Mouse (Mus musculus) ES-E14 (cell line): ENCODE results near the gene Rora.

Experiments
- CHD2 ChIP-seq: IDR thresholded peaks from 2 replicates; pipeline ENCODE4 v1.6.1; 2014; ENCODE audit warnings: mild to moderate bottlenecking, low read depth, low read length, inconsistent platforms
- HCFC1 ChIP-seq: IDR thresholded peaks from 2 replicates; pipeline ENCODE4 v1.6.1; 2012; ENCODE audit warnings: low read length, inconsistent platforms, borderline replicate concordance; ENCODE audit not compliant: insufficient read depth
- MAFK ChIP-seq: IDR thresholded peaks from 2 replicates; pipeline ENCODE4 v1.6.1; 2014; ENCODE audit warnings: mild to moderate bottlenecking, low read depth, low read length, inconsistent platforms; ENCODE audit not compliant: insufficient read depth
- ZNF384 ChIP-seq: IDR thresholded peaks from 2 replicates; pipeline ENCODE4 v1.6.1; 2012; ENCODE audit warnings: low read depth, low read length, inconsistent platforms

- TF ChIP-seq CHD2 (no peak), MAFK (no peak), HCFC1 (no peak), ZNF384 (no peak)
These were observed 77.9 kb downstream of the Rora start for GRCm38 (mm10) chr9:68731438-68731837.
